Mouse (Mus musculus) right cerebral cortex, postnatal 14 days (tissue): ENCODE results near the gene AI987944.

Experiments used
- DNase-seq: peaks from one replicate; pipeline ENCODE4 v3.0.0; 2022

The AI987944 gene

DNA sequence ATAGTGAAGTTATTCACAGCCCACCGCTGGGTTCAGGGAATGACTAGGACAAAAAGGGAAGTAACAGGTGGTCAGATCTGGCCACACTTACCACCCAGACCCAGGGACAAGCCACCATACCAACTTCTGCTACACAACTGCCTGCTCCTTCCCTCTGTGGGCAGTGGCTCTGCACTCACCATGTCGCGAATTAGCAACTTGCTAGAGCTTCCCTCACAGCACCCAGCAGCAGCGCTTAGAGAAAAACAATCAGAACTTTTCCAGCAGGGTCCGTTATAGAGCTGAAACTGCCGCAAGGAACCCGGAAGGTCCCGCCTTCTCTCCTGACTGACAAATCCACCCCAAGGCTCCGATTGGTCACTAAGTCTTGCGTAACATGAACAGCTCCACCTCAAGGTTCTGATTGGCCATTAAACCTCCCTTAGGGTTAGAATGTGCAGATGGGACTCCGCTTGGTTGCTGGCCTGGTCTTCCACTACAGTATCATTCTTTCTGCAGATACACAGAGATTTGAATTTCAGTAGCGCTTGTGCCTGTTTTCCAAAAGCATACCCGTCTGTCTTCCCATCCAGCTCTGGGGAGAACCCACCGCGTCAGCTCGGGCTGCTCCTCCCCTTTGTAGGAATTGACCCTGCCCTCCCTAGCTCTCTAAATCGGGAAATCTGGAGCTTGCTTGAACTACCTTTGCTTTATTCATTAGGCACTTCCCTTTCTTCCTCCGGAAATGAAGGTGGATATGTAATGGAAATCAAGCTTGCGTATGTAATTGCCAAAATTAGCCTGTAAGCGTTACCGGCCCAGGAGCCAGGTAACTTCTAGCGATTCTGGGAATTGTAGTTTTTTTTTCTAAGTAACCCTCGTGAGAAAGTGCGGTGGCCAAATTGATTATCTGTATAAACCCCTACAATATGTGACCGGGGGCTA, at the start of gene AI987944:
AI987944 (minus strand) TSS at position 332 of the 924 bp plus-strand sequence.
- DNase-seq = peak; percentile 67

DNA sequence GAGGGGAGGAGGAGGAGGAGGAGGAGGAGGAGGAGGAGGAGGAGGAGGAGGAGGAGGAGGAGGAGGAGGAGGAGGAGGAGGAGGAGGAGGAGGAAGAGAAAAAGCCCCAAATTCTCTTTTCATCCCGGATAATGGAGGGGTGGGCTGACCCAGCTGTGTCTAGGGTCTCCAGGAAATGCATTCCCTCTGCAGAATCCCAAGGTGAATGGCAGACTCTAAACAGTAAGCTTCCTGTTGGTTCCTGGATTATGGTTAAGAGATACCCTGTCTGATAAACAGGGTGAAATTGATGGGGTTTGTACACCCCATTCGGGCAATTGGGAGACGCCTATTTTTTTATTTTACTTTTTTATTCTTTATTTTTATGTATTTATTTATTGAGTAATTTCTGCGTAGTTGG, 951 bp upstream of the AI987944 start:
- no peak for DNase-seq
